Mouse (Mus musculus): ENCODE results near the gene Zfp994. TPM values are rescaled to one million over a fixed set of nuclear protein-coding genes. Genes with fewer than 3 reads are reported as not detected.
A peak's percentile ranks its signal among the peaks of the same experiment; 100 is the strongest.
"Not testable (repeated sequence)": the region's sequence is repeated elsewhere in the genome, so short reads cannot be mapped to it uniquely, and the experiment has no call there.

The Zfp994 gene
- 5.0 and 5.4 TPM in 2 replicates for polyA plus RNA-seq (2014; fragmentation: Nextera tagmentation; extraction: Ambion mirVana)

GRCm38 (mm10) chr17:22225422-22226012 is at the start of gene Zfp994:
Zfp994 (minus strand) TSS chr17:22225616.
- WGBS = under 1% methylated on average over 23 of the region's 23 CpGs
- peak; percentile 99 for DNase-seq
- H3K27ac ChIP-seq (replicated peaks; ENCODE audit: low read depth, low read length) = peak within 1 kb of the TSS; percentile 70
- H3K4me3 ChIP-seq (replicated peaks; ENCODE audit: low read depth, low read length) = peak within 1 kb of the TSS; percentile 54
- not testable (repeated sequence) for H3K4me1 ChIP-seq (ENCODE audit: control insufficient read depth, insufficient read depth, low read length); H3K9me3 ChIP-seq (ENCODE audit: control insufficient read depth, low read length); H3K27me3 ChIP-seq (ENCODE audit: control insufficient read depth, insufficient read depth, low read length); H3K36me3 ChIP-seq (ENCODE audit: control insufficient read depth, insufficient read depth, low read length)
- H3K9ac ChIP-seq (replicated peaks; ENCODE audit: low read length) = peak within 1 kb of the TSS; percentile 66; the same call in 1 of the 2 replicates
- peak within 1 kb of the TSS; percentile 58 for H3K4me2 ChIP-seq (ENCODE audit: low read length)
- peak; percentile 100 for ATAC-seq (ENCODE audit: low FRiP score, low TSS enrichment)

- H3K4me3 ChIP-seq (replicated peaks; ENCODE audit: low read depth, low read length); H3K27ac ChIP-seq (replicated peaks; ENCODE audit: low read depth, low read length); H3K9ac ChIP-seq (replicated peaks; ENCODE audit: low read length); H3K9me3 ChIP-seq (ENCODE audit: control insufficient read depth, low read length); ATAC-seq (ENCODE audit: low FRiP score, low TSS enrichment); H3K4me2 ChIP-seq (ENCODE audit: low read length); H3K27me3 ChIP-seq (ENCODE audit: control insufficient read depth, insufficient read depth, low read length); H3K36me3 ChIP-seq (ENCODE audit: control insufficient read depth, insufficient read depth, low read length); H3K4me1 ChIP-seq (ENCODE audit: control insufficient read depth, insufficient read depth, low read length); DNase-seq: not testable (repeated sequence)
- 74% methylated on average over 18 of the region's 19 CpGs for whole genome bisulfite sequencing
Measured at GRCm38 (mm10) chr17:22230701-22231100, 5.3 kb upstream of the Zfp994 start.

GRCm38 (mm10) chr17:22225015-22225414 is 401 bp downstream of the Zfp994 start:
- H3K4me1 ChIP-seq (ENCODE audit: control insufficient read depth, insufficient read depth, low read length); H3K36me3 ChIP-seq (ENCODE audit: control insufficient read depth, insufficient read depth, low read length); H3K27me3 ChIP-seq (ENCODE audit: control insufficient read depth, insufficient read depth, low read length); H3K9me3 ChIP-seq (ENCODE audit: control insufficient read depth, low read length): not testable (repeated sequence)
- peak overlapping the region; percentile 54 for H3K4me3 ChIP-seq (replicated peaks; ENCODE audit: low read depth, low read length)
- WGBS = 1% methylated on average over 3 of the region's 3 CpGs
- DNase-seq = peak; percentile 1
- peak overlapping the region; percentile 31; the same call in 1 of the 2 replicates for H3K9ac ChIP-seq (replicated peaks; ENCODE audit: low read length)
- H3K4me2 ChIP-seq (ENCODE audit: low read length) = peak overlapping the region; percentile 58
- ATAC-seq (ENCODE audit: low FRiP score, low TSS enrichment) = peak; percentile 77
- peak overlapping the region; percentile 70; the same call in 1 of the 2 replicates for H3K27ac ChIP-seq (replicated peaks; ENCODE audit: low read depth, low read length)

GRCm38 (mm10) chr17:22165722-22166294 is 59.6 kb downstream of the Zfp994 start, which contains the start of gene Zfp947:
Zfp947 (minus strand) TSS chr17:22166190.
- H3K4me1 ChIP-seq (ENCODE audit: control insufficient read depth, insufficient read depth, low read length); H3K36me3 ChIP-seq (ENCODE audit: control insufficient read depth, insufficient read depth, low read length); H3K9me3 ChIP-seq (ENCODE audit: control insufficient read depth, low read length); H3K27me3 ChIP-seq (ENCODE audit: control insufficient read depth, insufficient read depth, low read length): not testable (repeated sequence)
- peak; percentile 52 for DNase-seq
- Histone ChIP-seq H3K4me3 (replicated peaks; ENCODE audit: low read depth, low read length) (peak within 1 kb of the TSS; percentile 50), H3K27ac (replicated peaks; ENCODE audit: low read depth, low read length) (peak within 1 kb of the TSS; percentile 49; the same call in 1 of the 2 replicates), H3K9ac (replicated peaks; ENCODE audit: low read length) (peak within 1 kb of the TSS; percentile 56), H3K4me2 (ENCODE audit: low read length) (peak within 1 kb of the TSS; percentile 59)
- ATAC-seq (ENCODE audit: low FRiP score, low TSS enrichment) = peak; percentile 77
- WGBS = 1% methylated on average over 16 of the region's 16 CpGs

- H3K36me3 ChIP-seq (ENCODE audit: control insufficient read depth, insufficient read depth, low read length); DNase-seq; H3K4me1 ChIP-seq (ENCODE audit: control insufficient read depth, insufficient read depth, low read length); H3K27me3 ChIP-seq (ENCODE audit: control insufficient read depth, insufficient read depth, low read length); H3K9me3 ChIP-seq (ENCODE audit: control insufficient read depth, low read length): not testable (repeated sequence)
- Histone ChIP-seq H3K4me3 (replicated peaks; ENCODE audit: low read depth, low read length) (peak overlapping the region; percentile 50), H3K4me2 (ENCODE audit: low read length) (peak overlapping the region; percentile 59), H3K9ac (replicated peaks; ENCODE audit: low read length) (peak overlapping the region; percentile 56), H3K27ac (replicated peaks; ENCODE audit: low read depth, low read length) (0 out of 2 replicates have a peak overlapping the region, but pooled peaks have one; percentile 49)
- ATAC-seq (ENCODE audit: low FRiP score, low TSS enrichment) = peak; percentile 46; the same call in 1 of the 2 replicates
- 11% methylated on average over 3 of the region's 3 CpGs for WGBS
Measured at GRCm38 (mm10) chr17:22165304-22165703, 60.1 kb downstream of the Zfp994 start.

GRCm38 (mm10) chr17:22153951-22154350 is 71.5 kb downstream of the Zfp994 start:
- H3K9ac ChIP-seq (replicated peaks; ENCODE audit: low read length); H3K36me3 ChIP-seq (ENCODE audit: control insufficient read depth, insufficient read depth, low read length); H3K4me2 ChIP-seq (ENCODE audit: low read length); H3K4me1 ChIP-seq (ENCODE audit: control insufficient read depth, insufficient read depth, low read length); H3K27ac ChIP-seq (replicated peaks; ENCODE audit: low read depth, low read length); H3K4me3 ChIP-seq (replicated peaks; ENCODE audit: low read depth, low read length); ATAC-seq (ENCODE audit: low FRiP score, low TSS enrichment); H3K27me3 ChIP-seq (ENCODE audit: control insufficient read depth, insufficient read depth, low read length); H3K9me3 ChIP-seq (ENCODE audit: control insufficient read depth, low read length); DNase-seq: not testable (repeated sequence)
- WGBS = 72% methylated on average over 2 of the region's 4 CpGs

Other genes starting within 250 kb of the Zfp994 start
- 2.5 and 2.9 TPM in 2 replicates for gene Zfp947, start 59.4 kb downstream of the Zfp994 start, polyA plus RNA-seq (2014; fragmentation: Nextera tagmentation; extraction: Ambion mirVana)
- gene CT030661.1, start 89.2 kb upstream of the Zfp994 start, polyA plus RNA-seq (2014; fragmentation: Nextera tagmentation; extraction: Ambion mirVana) = 15.2 and 16.4 TPM in 2 replicates
- 15.8 and 17.0 TPM in 2 replicates for gene Zfp944, start 135.8 kb upstream of the Zfp994 start, polyA plus RNA-seq (2014; fragmentation: Nextera tagmentation; extraction: Ambion mirVana)
- 10.8 and 11.6 TPM in 2 replicates for gene Zfp758, start 135.8 kb upstream of the Zfp994 start, polyA plus RNA-seq (2014; fragmentation: Nextera tagmentation; extraction: Ambion mirVana)
- 30.7 and 41.9 TPM in 2 replicates for gene Zfp946, start 198.6 kb upstream of the Zfp994 start, polyA plus RNA-seq (2014; fragmentation: Nextera tagmentation; extraction: Ambion mirVana)

All from midbrain, embryonic 14.5 days (tissue).